Mouse (Mus musculus) urinary bladder, postnatal 4 days (tissue): ENCODE measurements around the gene Atrnl1.

Experiments
- DNase-seq, 2 experiments: peaks; one replicate each; pipeline ENCODE4 v3.0.0; 2021 to 2022; ENCODE audit warnings: low spot score in 2 of 2

The Atrnl1 gene

GRCm38 (mm10) chr19:57969766-57970165 is 358.9 kb downstream of the Atrnl1 start:
- no peak for DNase-seq

- DNase-seq, result no peak
Observed at GRCm38 (mm10) chr19:57970342-57970895, 359.6 kb downstream of the Atrnl1 start.

- no peak for DNase-seq
Observed at GRCm38 (mm10) chr19:57975201-57975600, 364.4 kb downstream of the Atrnl1 start.

GRCm38 (mm10) chr19:57985918-57986900 is 375.4 kb downstream of the Atrnl1 start:
- DNase-seq, result peak in 1 of 2 experiments; percentile 45

- peak in 1 of 2 experiments; percentile 55 for DNase-seq
Observed at GRCm38 (mm10) chr19:57987696-57988393, 377.0 kb downstream of the Atrnl1 start.

GRCm38 (mm10) chr19:57988559-57989093 is 377.8 kb downstream of the Atrnl1 start:
- peak in 1 of 2 experiments; percentile 28 for DNase-seq

- DNase-seq, result peak in 1 of 2 experiments; percentile 39
Observed at GRCm38 (mm10) chr19:57991099-57991760, 380.4 kb downstream of the Atrnl1 start.

- DNase-seq, result peak in 1 of 2 experiments; percentile 23
Observed at GRCm38 (mm10) chr19:57994174-57994833, 383.5 kb downstream of the Atrnl1 start.

- peak in 1 of 2 experiments; percentile 56 for DNase-seq
Observed at GRCm38 (mm10) chr19:57995015-57995414, 384.2 kb downstream of the Atrnl1 start.

GRCm38 (mm10) chr19:57997961-57998360 is 387.1 kb downstream of the Atrnl1 start:
- no peak for DNase-seq

GRCm38 (mm10) chr19:58011636-58012035 is 400.8 kb downstream of the Atrnl1 start:
- peak in 1 of 2 experiments; percentile 7 for DNase-seq

GRCm38 (mm10) chr19:58015741-58016140 is 404.9 kb downstream of the Atrnl1 start:
- peak in 1 of 2 experiments; percentile 35 for DNase-seq

GRCm38 (mm10) chr19:58016561-58017453 is 406.0 kb downstream of the Atrnl1 start:
- DNase-seq, result peak in 1 of 2 experiments; percentile 42

GRCm38 (mm10) chr19:58017468-58017867 is 406.6 kb downstream of the Atrnl1 start:
- peak in 1 of 2 experiments; percentile 38 for DNase-seq

GRCm38 (mm10) chr19:58018698-58019097 is 407.9 kb downstream of the Atrnl1 start:
- no peak for DNase-seq

- DNase-seq, result peak in 1 of 2 experiments; percentile 56
Observed at GRCm38 (mm10) chr19:58021514-58022284, 410.9 kb downstream of the Atrnl1 start.

GRCm38 (mm10) chr19:58023216-58023825 is 412.5 kb downstream of the Atrnl1 start:
- DNase-seq, result no peak

- DNase-seq, result no peak
Observed at GRCm38 (mm10) chr19:58025053-58025452, 414.2 kb downstream of the Atrnl1 start.
